Mouse (Mus musculus): ENCODE results near the gene Sprr1b. TPM values are rescaled to one million over a fixed set of nuclear protein-coding genes. Genes with fewer than 3 reads are reported as not detected.

Gene Sprr1b
- polyA plus RNA-seq, 1 experiment from 2014 or later, result not detected

- Histone ChIP-seq H3K4me1 (replicated peaks) (no peaks in the 10 kb centered on the region), H3K4me3 (replicated peaks) (no peak within 1 kb of the TSS), H3K9ac (no peak within 1 kb of the TSS), H3K27ac (no peak within 1 kb of the TSS), H3K27me3 (no peaks in the 10 kb centered on the region), H3K4me2 (no peak within 1 kb of the TSS), H3K36me3 (no peaks in the 10 kb centered on the region), H3K9me3 (replicated peaks) (no peaks in the 10 kb centered on the region)
- ATAC-seq (ENCODE audit: low read depth) (no peak), DNase-seq (no peak)
- 64% methylated on average over 2 of the region's 2 CpGs for WGBS (ENCODE audit: insufficient replicate concordance)
These were observed 20.8 kb downstream of the Sprr1b start, which contains the start of gene Sprr2j-ps for GRCm38 (mm10) chr3:92417782-92418181. Gene Sprr2j-ps (plus strand): TSS chr3:92418082.

- no peaks in the 10 kb centered on the region for H3K4me1 ChIP-seq (replicated peaks)
- H3K27ac ChIP-seq, result no peak within 1 kb of the TSS
- WGBS (ENCODE audit: insufficient replicate concordance), result 67% methylated on average over 2 of the region's 2 CpGs
- H3K9ac ChIP-seq, result no peak within 1 kb of the TSS
- no peaks in the 10 kb centered on the region for H3K36me3 ChIP-seq
- DNase-seq (no peak), ATAC-seq (ENCODE audit: low read depth) (no peak)
- no peaks in the 10 kb centered on the region for H3K27me3 ChIP-seq
- no peak within 1 kb of the TSS for H3K4me3 ChIP-seq (replicated peaks)
- H3K4me2 ChIP-seq, result no peak within 1 kb of the TSS
- no peaks in the 10 kb centered on the region for H3K9me3 ChIP-seq (replicated peaks)
These were observed 30.9 kb downstream of the Sprr1b start, which contains the start of gene Sprr2i for GRCm38 (mm10) chr3:92407691-92408090. Gene Sprr2i (plus strand): TSS chr3:92407991.

- DNase-seq (no peak), ATAC-seq (ENCODE audit: low read depth) (no peak)
- Histone ChIP-seq H3K36me3 (no peaks in the 10 kb centered on the region), H3K27me3 (no peaks in the 10 kb centered on the region), H3K4me3 (replicated peaks) (no peak overlapping the region), H3K9ac (no peak overlapping the region), H3K27ac (no peak overlapping the region), H3K4me1 (replicated peaks) (no peaks in the 10 kb centered on the region), H3K4me2 (no peak overlapping the region), H3K9me3 (replicated peaks) (no peaks in the 10 kb centered on the region)
- WGBS (ENCODE audit: insufficient replicate concordance), result 24% methylated on average over 1 of the region's 1 CpGs
These were observed 44.3 kb downstream of the Sprr1b start for GRCm38 (mm10) chr3:92394301-92394700.

Other genes with a start within 250 kb of the Sprr1b start
- 0.06 TPM in 1 of 2 replicates, not detected in the other for gene Sprr2a1, start 223.0 kb downstream of the Sprr1b start, polyA plus RNA-seq (2015; fragmentation: Nextera tagmentation; extraction: Ambion mirVana)
- 0.44 and 0.61 TPM in 2 replicates for gene Sprr2a2, start 222.9 kb downstream of the Sprr1b start, polyA plus RNA-seq (2015; fragmentation: Nextera tagmentation; extraction: Ambion mirVana)
- gene Sprr2a3, start 153.4 kb downstream of the Sprr1b start, polyA plus RNA-seq (2015; fragmentation: Nextera tagmentation; extraction: Ambion mirVana), result not detected in 2 replicates
- gene Sprr2b, start 122.2 kb downstream of the Sprr1b start, polyA plus RNA-seq (2015; fragmentation: Nextera tagmentation; extraction: Ambion mirVana), result not detected in 2 replicates
- gene Sprr2d, start 99.6 kb downstream of the Sprr1b start, polyA plus RNA-seq (2015; fragmentation: Nextera tagmentation; extraction: Ambion mirVana), result not detected in 2 replicates
- not detected in 2 replicates for gene Sprr2e, start 86.6 kb downstream of the Sprr1b start, polyA plus RNA-seq (2015; fragmentation: Nextera tagmentation; extraction: Ambion mirVana)
- gene Sprr2f, start 73.6 kb downstream of the Sprr1b start, polyA plus RNA-seq (2015; fragmentation: Nextera tagmentation; extraction: Ambion mirVana), result not detected in 2 replicates
- gene Sprr2h, start 53.1 kb downstream of the Sprr1b start, polyA plus RNA-seq (2015; fragmentation: Nextera tagmentation; extraction: Ambion mirVana), result not detected in 2 replicates
- gene Sprr2i, start 30.8 kb downstream of the Sprr1b start, polyA plus RNA-seq (2015; fragmentation: Nextera tagmentation; extraction: Ambion mirVana), result not detected in 2 replicates
- not detected in 2 replicates for gene Sprr2j-ps, start 20.7 kb downstream of the Sprr1b start, polyA plus RNA-seq (2015; fragmentation: Nextera tagmentation; extraction: Ambion mirVana)
- gene Gm9774, start 9.4 kb downstream of the Sprr1b start, polyA plus RNA-seq (2015; fragmentation: Nextera tagmentation; extraction: Ambion mirVana), result 9.1 and 10.0 TPM in 2 replicates
- not detected in 2 replicates for gene Sprr2k, start 6.2 kb downstream of the Sprr1b start, polyA plus RNA-seq (2015; fragmentation: Nextera tagmentation; extraction: Ambion mirVana)
- gene Sprr3, start 19.9 kb upstream of the Sprr1b start, polyA plus RNA-seq (2015; fragmentation: Nextera tagmentation; extraction: Ambion mirVana), result not detected in 2 replicates
- gene Sprr1a, start 47.1 kb upstream of the Sprr1b start, polyA plus RNA-seq (2015; fragmentation: Nextera tagmentation; extraction: Ambion mirVana), result not detected in 2 replicates
- gene Sprr4, start 61.7 kb upstream of the Sprr1b start, polyA plus RNA-seq (2015; fragmentation: Nextera tagmentation; extraction: Ambion mirVana), result not detected in 2 replicates
- not detected in 2 replicates for gene 2310046K23Rik, start 95.7 kb upstream of the Sprr1b start, polyA plus RNA-seq (2015; fragmentation: Nextera tagmentation; extraction: Ambion mirVana)
- 0.05 and 0.10 TPM in 2 replicates for gene Ivl, start 134.9 kb upstream of the Sprr1b start, polyA plus RNA-seq (2015; fragmentation: Nextera tagmentation; extraction: Ambion mirVana)
- gene Smcp, start 150.2 kb upstream of the Sprr1b start, polyA plus RNA-seq (2015; fragmentation: Nextera tagmentation; extraction: Ambion mirVana), result not detected in 2 replicates
- not detected in 2 replicates for gene 2210017I01Rik, start 168.7 kb upstream of the Sprr1b start, polyA plus RNA-seq (2015; fragmentation: Nextera tagmentation; extraction: Ambion mirVana)
- not detected in 2 replicates for gene Lce6a, start 182.9 kb upstream of the Sprr1b start, polyA plus RNA-seq (2015; fragmentation: Nextera tagmentation; extraction: Ambion mirVana)
- gene Lce1a1, start 209.5 kb upstream of the Sprr1b start, polyA plus RNA-seq (2015; fragmentation: Nextera tagmentation; extraction: Ambion mirVana), result not detected in 2 replicates
- gene Lce1b, start 218.1 kb upstream of the Sprr1b start, polyA plus RNA-seq (2015; fragmentation: Nextera tagmentation; extraction: Ambion mirVana), result not detected in 2 replicates
- gene Lce1a2, start 231.5 kb upstream of the Sprr1b start, polyA plus RNA-seq (2015; fragmentation: Nextera tagmentation; extraction: Ambion mirVana), result not detected in 2 replicates
- gene Lce1c, start 240.5 kb upstream of the Sprr1b start, polyA plus RNA-seq (2015; fragmentation: Nextera tagmentation; extraction: Ambion mirVana), result not detected in 2 replicates
- gene Lce1d, start 248.4 kb upstream of the Sprr1b start, polyA plus RNA-seq (2015; fragmentation: Nextera tagmentation; extraction: Ambion mirVana), result not detected in 2 replicates

Data from liver, embryonic 13.5 days (tissue).